Mouse (Mus musculus) kidney, embryonic 15.5 days (tissue): ENCODE measurements around the gene Ccdc182. TPM values are rescaled to one million over a fixed set of nuclear protein-coding genes. Genes with fewer than 3 reads are reported as not detected.

Source experiments
- ATAC-seq: fragments of 200-750 bp; cut with Nextera tagmentation; replicated peaks from 2 replicates; pipeline ENCODE4 v1.8.0; 2017; ENCODE audit warnings: moderate TSS enrichment; ENCODE audit not compliant: low FRiP score
- H3K27ac ChIP-seq: fragments of 300-500 bp; sonication (generic); 2 replicates; pipeline ENCODE4 v1.5.1; 2015; ENCODE audit warnings: mild to moderate bottlenecking, inconsistent platforms
- H3K27me3 ChIP-seq: fragments of 300-500 bp; sonication (generic); 2 replicates; pipeline ENCODE4 v1.6.1; 2015; ENCODE audit warnings: inconsistent platforms
- H3K36me3 ChIP-seq: fragments of 300-500 bp; sonication (generic); 2 replicates; pipeline ENCODE4 v1.6.1; 2015; ENCODE audit warnings: inconsistent platforms
- H3K4me1 ChIP-seq: fragments of 300-500 bp; sonication (generic); 2 replicates; pipeline ENCODE4 v1.6.1; 2015; ENCODE audit warnings: inconsistent platforms
- H3K4me2 ChIP-seq: fragments of 300-500 bp; sonication (generic); 2 replicates; pipeline ENCODE4 v1.6.1; 2015; ENCODE audit warnings: moderate library complexity, mild to moderate bottlenecking, inconsistent platforms
- H3K4me3 ChIP-seq: fragments of 300-500 bp; sonication (generic); replicated peaks from 2 replicates; pipeline ENCODE4 v1.5.1; 2015; ENCODE audit warnings: mild to moderate bottlenecking, inconsistent platforms
- H3K9ac ChIP-seq: fragments of 300-500 bp; sonication (generic); 2 replicates; pipeline ENCODE4 v1.6.1; 2015; ENCODE audit warnings: mild to moderate bottlenecking, inconsistent platforms
- H3K9me3 ChIP-seq: fragments of 300-500 bp; sonication (generic); replicated peaks from 2 replicates; pipeline ENCODE4 v1.6.1; 2016; ENCODE audit warnings: inconsistent platforms
- WGBS: fragments of 180-500 bp; shearing (Covaris S2); methylation state at CpG from one replicate; pipeline ENCODE4 v1.1.7; 2015; ENCODE audit warnings: mixed read lengths; 5-methylcytosine and 5-hydroxymethylcytosine counted together
- polyA plus RNA-seq: library from polyadenylated mRNA; unstranded; fragments of >200 nt; fragmentation: Nextera tagmentation; extraction: Ambion mirVana; gene quantifications from 2 replicates; pipeline ENCODE4 v1.2.1, GENCODE M21; 2015

Gene Ccdc182
- 3.1 and 3.7 TPM in 2 replicates for polyA plus RNA-seq

- peaks cover 54% of the 10 kb centered on the region for H3K4me1 ChIP-seq
- H3K9me3 ChIP-seq, result no peaks in the 10 kb centered on the region
- peak within 1 kb of the TSS; percentile 64 for H3K4me2 ChIP-seq
- peaks cover 18% of the 10 kb centered on the region for H3K27me3 ChIP-seq
- H3K27ac ChIP-seq, result peak within 1 kb of the TSS; percentile 81
- H3K9ac ChIP-seq, result peak within 1 kb of the TSS; percentile 51
- 21% methylated on average over 20 of the region's 20 CpGs for WGBS
- H3K36me3 ChIP-seq, result no peaks in the 10 kb centered on the region
- peak within 1 kb of the TSS; percentile 41 for H3K4me3 ChIP-seq
- peak; percentile 46; the same call in 1 of the 2 replicates for ATAC-seq
These were observed at the start of gene Ccdc182 for GRCm38 (mm10) chr11:88293631-88294393. Gene Ccdc182 (plus strand): TSS chr11:88294058.

DNA sequence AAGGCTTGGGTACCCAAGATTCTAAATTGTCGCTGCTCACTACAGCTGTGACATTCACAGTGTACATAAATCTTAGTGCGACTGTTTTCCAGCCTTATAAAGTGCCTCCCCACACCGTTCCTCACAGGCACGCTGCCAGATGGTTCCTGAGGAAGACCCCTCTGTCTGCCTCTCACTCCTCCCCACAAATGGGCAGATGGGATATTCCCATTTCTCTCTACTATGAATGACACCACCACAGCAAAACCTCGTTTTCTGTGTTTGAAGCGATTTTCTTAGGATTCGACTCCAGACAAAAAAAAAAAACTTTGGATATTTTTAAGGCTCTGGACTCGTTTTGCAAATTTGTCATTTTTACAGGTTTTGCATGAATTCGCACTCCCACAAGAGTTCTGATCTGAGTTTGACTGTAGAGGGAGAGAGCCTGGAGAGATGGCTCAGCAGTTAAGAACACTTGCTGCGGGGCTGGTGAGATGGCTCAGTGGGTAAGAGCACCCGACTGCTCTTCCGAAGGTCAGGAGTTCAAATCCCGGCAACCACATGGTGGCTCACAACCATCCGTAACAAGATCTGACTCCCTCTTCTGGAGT, 48.2 kb upstream of the Ccdc182 start:
- H3K4me3 ChIP-seq, result no peak overlapping the region
- H3K4me1 ChIP-seq, result peaks cover 34% of the 10 kb centered on the region
- no peak overlapping the region for H3K4me2 ChIP-seq
- no peaks in the 10 kb centered on the region for H3K27me3 ChIP-seq
- no peak overlapping the region for H3K27ac ChIP-seq
- H3K9ac ChIP-seq, result no peak overlapping the region
- WGBS, result 64% methylated on average over 14 of the region's 14 CpGs
- no peak for ATAC-seq
- no peaks in the 10 kb centered on the region for H3K9me3 ChIP-seq
- H3K36me3 ChIP-seq, result no peaks in the 10 kb centered on the region

GRCm38 (mm10) chr11:88248636-88249035, 45.2 kb upstream of the Ccdc182 start:
- Histone ChIP-seq H3K36me3 (no peaks in the 10 kb centered on the region), H3K27me3 (no peaks in the 10 kb centered on the region), H3K9me3 (no peaks in the 10 kb centered on the region), H3K4me2 (no peak overlapping the region), H3K4me3 (no peak overlapping the region), H3K27ac (no peak overlapping the region), H3K9ac (no peak overlapping the region), H3K4me1 (peaks cover 49% of the 10 kb centered on the region)
- ATAC-seq, result no peak
- 53% methylated on average over 5 of the region's 5 CpGs for WGBS

DNA sequence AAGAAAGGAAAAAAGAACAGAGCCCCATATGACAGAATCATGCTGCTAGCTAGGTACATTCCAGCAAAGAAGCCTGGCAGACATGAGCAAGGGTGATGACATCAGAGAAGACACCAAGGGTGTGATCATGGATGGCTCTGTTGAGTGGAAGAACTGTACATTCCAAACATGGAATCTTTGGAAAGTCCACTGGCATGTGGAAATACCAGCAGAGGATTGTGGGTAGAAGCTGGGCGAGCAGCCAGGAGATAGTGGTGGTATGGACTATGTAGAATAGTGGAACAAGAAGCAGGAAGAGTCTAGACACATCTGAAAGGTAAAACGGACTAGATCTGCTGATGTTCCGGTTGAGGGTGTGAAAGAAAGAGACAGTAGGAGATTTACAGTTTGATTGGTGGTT, 43.3 kb upstream of the Ccdc182 start:
- H3K4me2 ChIP-seq, result no peak overlapping the region
- H3K4me1 ChIP-seq, result peaks cover 55% of the 10 kb centered on the region
- H3K9ac ChIP-seq, result no peak overlapping the region
- no peaks in the 10 kb centered on the region for H3K27me3 ChIP-seq
- H3K36me3 ChIP-seq, result no peaks in the 10 kb centered on the region
- no peaks in the 10 kb centered on the region for H3K9me3 ChIP-seq
- 75% methylated on average over 3 of the region's 3 CpGs for WGBS
- H3K4me3 ChIP-seq, result no peak overlapping the region
- no peak for ATAC-seq
- H3K27ac ChIP-seq, result no peak overlapping the region

- Histone ChIP-seq H3K9ac (no peak overlapping the region), H3K4me1 (peaks cover 55% of the 10 kb centered on the region), H3K27me3 (no peaks in the 10 kb centered on the region), H3K4me3 (no peak overlapping the region), H3K27ac (no peak overlapping the region), H3K9me3 (no peaks in the 10 kb centered on the region), H3K4me2 (no peak overlapping the region), H3K36me3 (no peaks in the 10 kb centered on the region)
- WGBS, result 49% methylated on average over 7 of the region's 7 CpGs
- no peak for ATAC-seq
These were observed 42.6 kb upstream of the Ccdc182 start for GRCm38 (mm10) chr11:88251295-88251694.

DNA sequence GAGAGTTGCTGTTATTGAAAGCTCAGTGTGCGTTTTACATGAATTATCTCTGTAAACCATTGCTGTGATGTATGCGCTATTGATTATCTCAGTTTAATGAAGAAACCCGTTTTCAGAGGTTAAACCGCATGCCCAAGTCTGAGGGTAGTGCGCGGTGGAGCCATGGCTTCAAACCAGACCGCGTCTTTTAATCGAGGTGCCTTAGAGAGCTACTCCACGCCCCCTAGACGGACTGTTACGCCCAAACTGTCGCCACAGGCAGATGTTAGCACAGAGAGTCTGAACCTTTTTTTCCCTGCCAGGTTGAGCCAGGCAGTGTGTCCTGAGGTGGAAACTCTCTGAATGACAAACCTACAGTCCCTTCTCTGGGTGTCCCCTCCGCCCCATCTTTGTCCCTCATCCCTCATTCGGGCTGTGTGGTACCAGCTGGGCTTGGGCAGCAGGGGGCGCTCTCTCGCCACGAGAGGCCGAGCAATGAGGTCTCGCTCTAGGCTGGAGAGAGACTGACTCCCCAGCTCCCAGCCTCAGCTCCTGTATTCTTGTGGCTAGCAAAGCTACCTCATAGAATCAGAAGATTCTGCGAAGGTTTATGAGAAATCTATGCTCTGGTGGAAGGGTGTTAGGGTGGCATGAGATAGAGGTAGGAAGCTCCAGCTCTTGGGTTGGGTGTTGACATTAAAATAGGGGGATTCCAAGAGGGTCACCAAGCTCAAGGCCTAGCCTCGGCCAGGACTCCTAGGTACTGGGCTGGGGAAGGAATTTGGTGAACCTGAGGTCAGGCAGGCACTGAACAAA, 41.7 kb upstream of the Ccdc182 start:
- Histone ChIP-seq H3K9me3 (no peaks in the 10 kb centered on the region), H3K27ac (peak overlapping the region; percentile 54; the same call in 1 of the 2 replicates), H3K4me2 (peak overlapping the region; percentile 57), H3K4me3 (peak overlapping the region; percentile 14; the same call in 1 of the 2 replicates), H3K9ac (no peak overlapping the region), H3K4me1 (peaks cover 55% of the 10 kb centered on the region), H3K36me3 (no peaks in the 10 kb centered on the region), H3K27me3 (no peaks in the 10 kb centered on the region)
- 15% methylated on average over 22 of the region's 22 CpGs for WGBS
- ATAC-seq, result peak; percentile 79

DNA sequence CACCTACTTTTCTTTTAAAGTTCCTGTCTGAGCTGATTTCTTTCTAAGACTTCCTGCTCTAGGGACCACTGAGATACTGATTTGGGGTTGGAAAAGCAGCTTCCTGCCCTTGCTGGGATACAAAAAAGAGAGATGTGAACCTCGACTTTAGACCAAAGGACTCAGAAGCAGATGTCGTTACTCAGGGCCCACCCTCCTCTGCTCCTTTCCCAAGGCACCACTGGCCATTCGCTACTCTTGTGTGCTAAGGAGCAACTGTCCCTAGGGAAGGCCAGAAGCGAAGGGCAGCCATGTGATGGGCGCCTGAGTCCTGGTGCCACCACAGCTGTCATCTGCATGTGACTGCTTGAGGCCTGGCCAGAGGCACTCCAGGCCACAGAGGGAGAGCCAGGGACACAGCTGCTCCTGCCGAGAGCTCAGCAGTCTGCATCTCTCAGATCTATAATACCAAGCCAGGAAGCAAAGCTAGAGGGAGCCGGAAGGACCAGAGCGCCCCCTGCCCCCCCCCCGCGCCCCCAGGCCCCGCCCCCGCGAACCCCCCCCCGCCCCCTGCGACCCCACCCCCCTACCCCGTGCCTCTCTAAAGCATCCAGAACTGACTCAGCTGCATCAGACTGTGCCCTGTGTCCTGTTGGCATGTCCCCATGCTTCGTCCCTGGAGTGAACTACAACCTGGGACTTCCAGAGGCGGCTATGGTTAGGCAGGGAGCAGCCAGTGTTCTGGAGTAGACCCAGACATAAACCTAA, 40.9 kb upstream of the Ccdc182 start:
- Histone ChIP-seq H3K9ac (no peak overlapping the region), H3K36me3 (no peaks in the 10 kb centered on the region), H3K4me1 (peaks cover 55% of the 10 kb centered on the region), H3K27ac (peak overlapping the region; percentile 54), H3K4me2 (no peak overlapping the region), H3K9me3 (no peaks in the 10 kb centered on the region), H3K4me3 (no peak overlapping the region), H3K27me3 (no peaks in the 10 kb centered on the region)
- 23% methylated on average over 18 of the region's 18 CpGs for WGBS
- ATAC-seq, result no peak

GRCm38 (mm10) chr11:88253514-88254167, 40.2 kb upstream of the Ccdc182 start:
- H3K27ac ChIP-seq, result no peak overlapping the region
- no peak overlapping the region for H3K4me3 ChIP-seq
- no peak overlapping the region for H3K9ac ChIP-seq
- 58% methylated on average over 7 of the region's 7 CpGs for WGBS
- peaks cover 51% of the 10 kb centered on the region for H3K4me1 ChIP-seq
- ATAC-seq, result no peak
- H3K27me3 ChIP-seq, result no peaks in the 10 kb centered on the region
- H3K4me2 ChIP-seq, result no peak overlapping the region
- no peaks in the 10 kb centered on the region for H3K36me3 ChIP-seq
- 0 out of 2 replicates have a peak, but pooled peaks cover 4% of the 10 kb centered on the region for H3K9me3 ChIP-seq

DNA sequence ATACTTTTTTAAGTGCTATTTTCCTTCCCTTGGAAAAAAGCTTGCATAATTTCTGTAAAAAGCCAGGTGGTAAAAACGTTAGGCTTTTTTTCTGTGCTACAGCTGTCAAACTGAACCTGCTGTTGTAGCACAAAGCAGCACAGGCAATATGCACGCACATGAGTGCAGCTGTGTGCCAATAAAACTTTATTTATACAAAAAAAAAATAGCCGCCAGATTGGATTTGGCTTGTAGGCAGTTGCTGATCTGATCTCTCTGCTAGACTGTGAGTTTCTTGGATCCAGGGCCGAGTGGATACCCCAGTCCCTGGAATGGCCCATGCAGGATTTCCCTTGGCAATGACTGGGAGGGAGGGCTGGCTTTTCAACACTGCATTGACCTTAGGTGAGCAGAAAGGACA, 36.2 kb upstream of the Ccdc182 start:
- peaks cover 19% of the 10 kb centered on the region for H3K4me1 ChIP-seq
- no peak overlapping the region for H3K4me3 ChIP-seq
- H3K4me2 ChIP-seq, result no peak overlapping the region
- peaks cover 4% of the 10 kb centered on the region; the same call in 1 of the 2 replicates for H3K9me3 ChIP-seq
- no peaks in the 10 kb centered on the region for H3K36me3 ChIP-seq
- H3K9ac ChIP-seq, result no peak overlapping the region
- no peak for ATAC-seq
- WGBS, result 72% methylated on average over 4 of the region's 4 CpGs
- H3K27ac ChIP-seq, result no peak overlapping the region
- H3K27me3 ChIP-seq, result 0 out of 2 replicates have a peak, but pooled peaks cover 6% of the 10 kb centered on the region

GRCm38 (mm10) chr11:88258212-88258611, 35.6 kb upstream of the Ccdc182 start:
- peaks cover 14% of the 10 kb centered on the region for H3K4me1 ChIP-seq
- H3K27me3 ChIP-seq, result 0 out of 2 replicates have a peak, but pooled peaks cover 6% of the 10 kb centered on the region
- H3K27ac ChIP-seq, result no peak overlapping the region
- H3K9me3 ChIP-seq, result peaks cover 4% of the 10 kb centered on the region; the same call in 1 of the 2 replicates
- ATAC-seq, result no peak
- WGBS, result 80% methylated on average over 4 of the region's 4 CpGs
- no peak overlapping the region for H3K4me3 ChIP-seq
- no peak overlapping the region for H3K4me2 ChIP-seq
- H3K9ac ChIP-seq, result no peak overlapping the region
- H3K36me3 ChIP-seq, result no peaks in the 10 kb centered on the region

GRCm38 (mm10) chr11:88260463-88260862, 33.4 kb upstream of the Ccdc182 start:
- Histone ChIP-seq H3K9ac (no peak overlapping the region), H3K27me3 (0 out of 2 replicates have a peak, but pooled peaks cover 6% of the 10 kb centered on the region), H3K36me3 (no peaks in the 10 kb centered on the region), H3K27ac (no peak overlapping the region), H3K4me3 (no peak overlapping the region), H3K9me3 (peaks cover 4% of the 10 kb centered on the region; the same call in 1 of the 2 replicates), H3K4me1 (peaks cover 12% of the 10 kb centered on the region), H3K4me2 (no peak overlapping the region)
- no peak for ATAC-seq
- 34% methylated on average over 7 of the region's 7 CpGs for WGBS
